Mouse (Mus musculus): ENCODE measurements at regions not wholly inside any gene's neighbourhood (a gene's known extent, or its start where the extent isn't known, plus 50 kb on each side); places are given as distances from the start of the nearest gene placed in this dataset.
"Not testable (repeated sequence)": the region's sequence is repeated elsewhere in the genome, so short reads cannot be mapped to it uniquely, and the experiment has no call there.

GRCm38 (mm10) chr14:86599511-86599910 is 541.5 kb downstream of the Diaph3 start:
- TF ChIP-seq CTCF (IDR thresholded peaks at IDR 0.05; ENCODE audit: insufficient read depth, low read depth, low read length) (no peak), POLR2A (IDR thresholded peaks at IDR 0.05; ENCODE audit: insufficient read depth, low read depth, low read length) (no peak)
- 83% methylated on average over 3 of the region's 3 CpGs for WGBS
- Histone ChIP-seq H3K27ac (ENCODE audit: insufficient read depth, low read depth, low read length) (no peak overlapping the region), H3K4me3 (ENCODE audit: insufficient read depth, low read depth, low read length) (no peak overlapping the region), H3K4me1 (ENCODE audit: control insufficient read depth, insufficient read depth, low read length) (no peaks in the 10 kb centered on the region)

DNA sequence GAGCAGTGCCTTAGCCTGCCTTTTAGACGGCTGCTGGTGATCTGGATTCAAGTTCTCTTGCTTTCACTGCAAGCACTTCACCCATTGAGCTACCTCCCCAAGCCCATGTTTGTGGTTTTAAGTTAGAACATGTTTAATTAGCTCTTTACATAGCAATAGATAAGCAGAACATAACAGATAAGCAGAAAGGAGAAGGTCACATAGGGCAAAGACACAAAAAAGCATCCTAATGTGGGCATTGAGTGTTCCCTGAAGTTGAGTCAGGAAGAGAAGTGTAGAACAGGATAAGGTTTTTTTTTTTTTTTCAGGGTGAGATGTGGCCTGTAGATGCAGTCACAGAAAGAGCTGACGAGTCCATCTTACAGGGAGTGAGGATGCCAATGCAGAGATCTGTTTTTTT is 552.5 kb downstream of the Diaph3 start:
- WGBS, result 94% methylated on average over 2 of the region's 2 CpGs
- Histone ChIP-seq H3K4me3 (ENCODE audit: insufficient read depth, low read depth, low read length) (no peak overlapping the region), H3K4me1 (ENCODE audit: control insufficient read depth, insufficient read depth, low read length) (no peaks in the 10 kb centered on the region), H3K27ac (ENCODE audit: insufficient read depth, low read depth, low read length) (no peak overlapping the region)
- no peak for TF ChIP-seq POLR2A (IDR thresholded peaks at IDR 0.05; ENCODE audit: insufficient read depth, low read depth, low read length)
- no peak for TF ChIP-seq CTCF (IDR thresholded peaks at IDR 0.05; ENCODE audit: insufficient read depth, low read depth, low read length)

DNA sequence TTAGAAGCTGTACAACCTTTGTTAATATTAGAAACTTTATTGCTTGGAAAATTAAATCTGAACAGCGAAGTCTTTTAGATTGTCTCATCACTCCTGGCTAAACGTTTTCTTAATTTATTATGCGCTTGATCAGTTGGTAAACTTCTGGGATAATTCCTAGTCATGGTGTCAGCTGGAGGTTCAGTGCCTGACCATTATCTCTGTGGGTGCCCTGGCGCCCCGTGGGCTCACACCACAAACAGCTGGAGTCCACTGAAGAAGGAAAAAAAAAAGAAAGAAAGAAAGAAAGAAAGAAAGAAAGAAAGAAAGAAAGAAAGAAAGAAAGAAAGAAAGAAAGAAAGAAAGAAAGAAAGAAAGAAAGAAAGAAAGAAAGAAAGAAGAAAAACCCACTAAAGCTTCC is 555.1 kb downstream of the Diaph3 start:
- WGBS, result 38% methylated on average over 5 of the region's 5 CpGs

GRCm38 (mm10) chr14:86562728-86563127 is 578.3 kb downstream of the Diaph3 start:
- no peak for TF ChIP-seq CTCF (IDR thresholded peaks at IDR 0.05; ENCODE audit: insufficient read depth, low read depth, low read length)
- TF ChIP-seq POLR2A (IDR thresholded peaks at IDR 0.05; ENCODE audit: insufficient read depth, low read depth, low read length), result no peak
- Histone ChIP-seq H3K4me3 (ENCODE audit: insufficient read depth, low read depth, low read length) (no peak overlapping the region), H3K4me1 (ENCODE audit: control insufficient read depth, insufficient read depth, low read length) (no peaks in the 10 kb centered on the region), H3K27ac (ENCODE audit: insufficient read depth, low read depth, low read length) (no peak overlapping the region)
- whole genome bisulfite sequencing, result 65% methylated on average over 2 of the region's 2 CpGs

More for the DNA sequence above, 555.1 kb downstream of the Diaph3 start:
- H3K4me1 ChIP-seq (ENCODE audit: control insufficient read depth, insufficient read depth, low read length); H3K27ac ChIP-seq (ENCODE audit: insufficient read depth, low read depth, low read length); H3K4me3 ChIP-seq (ENCODE audit: insufficient read depth, low read depth, low read length): not testable (repeated sequence)

DNA sequence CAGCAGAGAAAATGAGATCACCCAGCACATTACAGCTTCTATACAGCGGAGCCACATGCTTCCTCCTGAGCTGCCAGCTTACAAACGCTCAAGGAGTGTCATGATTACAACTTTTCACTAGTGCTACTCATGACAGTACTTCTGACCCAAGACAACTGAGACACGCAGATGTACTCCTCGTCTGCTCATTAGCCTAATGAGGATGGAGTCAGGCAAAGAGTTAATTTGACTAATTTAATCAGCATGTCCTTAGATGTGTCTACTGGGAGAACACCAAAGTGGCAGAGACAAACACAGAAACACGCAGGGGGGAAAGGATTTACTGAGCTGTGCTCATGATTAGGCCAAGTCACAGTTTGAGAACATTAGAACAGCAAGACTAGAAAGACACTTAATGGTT is 603.0 kb downstream of the Diaph3 start:
- Histone ChIP-seq H3K27ac (ENCODE audit: insufficient read depth, low read depth, low read length) (no peak overlapping the region), H3K4me3 (ENCODE audit: insufficient read depth, low read depth, low read length) (no peak overlapping the region), H3K4me1 (ENCODE audit: control insufficient read depth, insufficient read depth, low read length) (no peaks in the 10 kb centered on the region)
- no peak for TF ChIP-seq CTCF (IDR thresholded peaks at IDR 0.05; ENCODE audit: insufficient read depth, low read depth, low read length)
- TF ChIP-seq POLR2A (IDR thresholded peaks at IDR 0.05; ENCODE audit: insufficient read depth, low read depth, low read length), result no peak
- WGBS, result 32% methylated on average over 5 of the region's 5 CpGs

DNA sequence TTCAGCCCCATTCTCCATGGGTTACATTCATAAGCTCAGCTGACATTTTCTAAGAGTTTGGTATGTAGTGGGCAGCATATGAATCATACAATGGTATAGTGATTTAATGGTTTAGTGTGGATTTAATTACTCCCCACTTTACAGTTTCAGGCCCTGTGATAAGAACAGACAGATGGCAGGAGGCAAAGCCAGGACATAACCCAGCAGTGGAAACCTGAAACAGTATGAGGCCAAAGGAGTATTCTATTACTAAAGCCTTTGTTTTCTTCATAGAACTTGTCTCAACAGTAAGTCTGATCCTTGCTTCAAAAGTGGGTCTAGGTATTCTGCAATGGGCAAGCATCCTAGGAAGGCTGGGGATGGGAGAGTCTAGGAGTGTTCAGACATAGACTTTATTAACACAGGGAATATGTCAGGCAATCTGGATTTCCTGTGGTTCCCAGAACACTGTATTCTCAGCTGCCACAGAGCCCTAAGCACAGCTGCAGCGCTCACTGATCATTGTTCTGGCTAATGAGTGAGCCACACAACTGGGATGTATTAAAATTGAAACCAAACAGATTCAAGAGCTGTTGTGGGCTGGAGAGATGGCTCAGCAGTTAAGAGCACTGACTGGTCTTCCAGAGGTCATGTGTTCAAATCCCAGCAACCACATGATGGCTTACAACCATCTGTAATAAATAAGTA is 604.6 kb downstream of the Diaph3 start:
- WGBS, result 73% methylated on average over 1 of the region's 1 CpGs
- Histone ChIP-seq H3K4me1 (ENCODE audit: control insufficient read depth, insufficient read depth, low read length) (no peaks in the 10 kb centered on the region), H3K27ac (ENCODE audit: insufficient read depth, low read depth, low read length) (no peak overlapping the region), H3K4me3 (ENCODE audit: insufficient read depth, low read depth, low read length) (no peak overlapping the region)
- TF ChIP-seq CTCF (IDR thresholded peaks at IDR 0.05; ENCODE audit: insufficient read depth, low read depth, low read length) (no peak), POLR2A (IDR thresholded peaks at IDR 0.05; ENCODE audit: insufficient read depth, low read depth, low read length) (no peak)

DNA sequence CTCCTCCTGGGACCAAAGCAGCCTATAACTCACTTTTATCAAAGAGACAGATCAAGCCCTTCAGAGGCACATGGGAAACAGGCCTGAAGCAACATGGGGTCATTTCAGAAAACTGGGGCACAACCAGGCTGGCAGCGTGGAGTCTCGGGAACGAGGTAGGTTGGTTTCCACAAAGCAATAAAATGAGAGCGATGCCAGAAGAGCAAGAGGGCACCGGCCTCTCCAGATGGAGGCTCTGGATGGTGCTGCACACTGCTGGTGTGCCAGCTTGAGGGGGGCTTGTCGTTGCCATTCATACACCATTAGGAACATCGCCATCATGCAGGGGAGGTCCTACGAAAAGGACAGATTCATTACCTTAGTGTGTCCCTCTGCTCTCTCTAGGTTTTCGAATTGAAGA is 630.6 kb downstream of the Diaph3 start:
- Histone ChIP-seq H3K27ac (ENCODE audit: insufficient read depth, low read depth, low read length) (no peak overlapping the region), H3K4me3 (ENCODE audit: insufficient read depth, low read depth, low read length) (no peak overlapping the region), H3K4me1 (ENCODE audit: control insufficient read depth, insufficient read depth, low read length) (no peaks in the 10 kb centered on the region)
- no peak for TF ChIP-seq POLR2A (IDR thresholded peaks at IDR 0.05; ENCODE audit: insufficient read depth, low read depth, low read length)
- no peak for TF ChIP-seq CTCF (IDR thresholded peaks at IDR 0.05; ENCODE audit: insufficient read depth, low read depth, low read length)
- 86% methylated on average over 9 of the region's 9 CpGs for WGBS

DNA sequence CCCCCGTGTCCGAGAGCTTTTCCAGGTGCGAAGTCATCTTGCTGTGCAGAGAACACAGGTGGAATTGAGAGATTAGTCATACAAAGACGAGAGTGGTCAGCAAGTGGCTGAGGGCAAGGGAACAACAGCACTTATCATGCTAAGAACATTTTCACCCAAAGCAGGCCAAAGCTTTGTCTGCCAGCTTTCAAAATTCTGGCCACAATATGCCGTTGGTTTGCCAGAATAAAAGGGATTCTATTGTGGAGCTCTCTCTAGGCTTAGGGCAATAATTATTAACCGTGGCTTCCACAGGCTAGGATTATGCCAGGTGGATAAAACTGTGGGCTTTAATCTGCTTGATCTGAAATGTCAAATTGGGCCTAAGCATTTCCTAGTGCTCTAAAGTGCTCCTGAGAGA is 631.3 kb downstream of the Diaph3 start:
- Histone ChIP-seq H3K4me3 (ENCODE audit: insufficient read depth, low read depth, low read length) (no peak overlapping the region), H3K4me1 (ENCODE audit: control insufficient read depth, insufficient read depth, low read length) (no peaks in the 10 kb centered on the region), H3K27ac (ENCODE audit: insufficient read depth, low read depth, low read length) (no peak overlapping the region)
- TF ChIP-seq CTCF (IDR thresholded peaks at IDR 0.05; ENCODE audit: insufficient read depth, low read depth, low read length) (no peak), POLR2A (IDR thresholded peaks at IDR 0.05; ENCODE audit: insufficient read depth, low read depth, low read length) (no peak)
- WGBS, result 71% methylated on average over 6 of the region's 6 CpGs

DNA sequence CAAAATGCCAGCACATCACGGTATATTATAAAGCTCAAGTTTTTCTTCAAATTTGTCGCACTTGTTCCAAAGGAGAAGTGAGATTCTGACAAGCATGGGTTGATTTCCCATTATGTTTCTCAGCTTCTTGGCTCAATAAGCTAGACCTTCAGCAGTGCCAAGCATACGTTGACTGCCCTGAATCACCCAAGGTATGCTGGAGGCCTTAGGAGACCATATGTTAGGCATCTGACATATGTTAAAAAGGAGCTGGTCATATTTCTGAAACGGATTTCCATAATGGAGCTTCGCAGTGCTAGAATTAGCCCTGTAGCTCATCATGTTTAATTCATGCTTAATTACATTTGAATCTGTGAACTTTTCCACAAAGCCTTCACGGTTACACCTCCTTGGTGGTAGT is 634.7 kb downstream of the Diaph3 start:
- H3K4me1 ChIP-seq (ENCODE audit: control insufficient read depth, insufficient read depth, low read length), result no peaks in the 10 kb centered on the region
- TF ChIP-seq POLR2A (IDR thresholded peaks at IDR 0.05; ENCODE audit: insufficient read depth, low read depth, low read length) (no peak), CTCF (IDR thresholded peaks at IDR 0.05; ENCODE audit: insufficient read depth, low read depth, low read length) (no peak)
- no peak overlapping the region for H3K4me3 ChIP-seq (ENCODE audit: insufficient read depth, low read depth, low read length)
- no peak overlapping the region for H3K27ac ChIP-seq (ENCODE audit: insufficient read depth, low read depth, low read length)
- WGBS, result 80% methylated on average over 6 of the region's 6 CpGs

GRCm38 (mm10) chr14:86490826-86491225 is 650.2 kb downstream of the Diaph3 start:
- 91% methylated on average over 4 of the region's 4 CpGs for WGBS
- TF ChIP-seq POLR2A (IDR thresholded peaks at IDR 0.05; ENCODE audit: insufficient read depth, low read depth, low read length) (no peak), CTCF (IDR thresholded peaks at IDR 0.05; ENCODE audit: insufficient read depth, low read depth, low read length) (no peak)
- H3K4me1 ChIP-seq (ENCODE audit: control insufficient read depth, insufficient read depth, low read length), result peaks cover 9% of the 10 kb centered on the region
- no peak overlapping the region for H3K27ac ChIP-seq (ENCODE audit: insufficient read depth, low read depth, low read length)
- H3K4me3 ChIP-seq (ENCODE audit: insufficient read depth, low read depth, low read length), result no peak overlapping the region

Data from olfactory bulb, adult 2 months (tissue).